Mouse (Mus musculus) thymus, adult 2 months (tissue): Measurements from ENCODE around the gene Cyp1a1.

ENCODE experiments used
- CTCF ChIP-seq: fragments of 200-500 bp; IDR thresholded peaks from 2 replicates; pipeline ENCODE4 v1.5.1; 2012; ENCODE audit warnings: mild to moderate bottlenecking, control low read depth, low read length, moderate library complexity, borderline replicate concordance; ENCODE audit not compliant: control insufficient read depth, poor library complexity, insufficient read depth; ENCODE audit errors: extremely low read depth
- POLR2A ChIP-seq: fragments of 200-500 bp; IDR thresholded peaks from 2 replicates; pipeline ENCODE4 v1.6.1; 2012; ENCODE audit warnings: mild to moderate bottlenecking, low read length, control low read depth, moderate library complexity; ENCODE audit not compliant: control insufficient read depth, poor library complexity, insufficient read depth; ENCODE audit errors: extremely low read depth

GRCm38 (mm10) chr9:57643169-57643855 is 44.4 kb upstream of the Cyp1a1 start:
- TF ChIP-seq CTCF (no peak), POLR2A (no peak)
